Mouse (Mus musculus) lung, adult 2 months (tissue): ENCODE measurements around the gene Cyp2d11. TPM values are rescaled to one million over a fixed set of nuclear protein-coding genes. Genes with fewer than 3 reads are reported as not detected.
A peak's percentile ranks its signal among the peaks of the same experiment; 100 is the strongest.

Experiments
- DNase-seq: peaks from one replicate; pipeline ENCODE4 v3.0.0; 2022
- H3K4me1 ChIP-seq: fragments of 200-500 bp; 2 replicates; pipeline ENCODE4 v1.6.1; 2011; ENCODE audit warnings: low read length; ENCODE audit not compliant: control insufficient read depth, insufficient read depth
- H3K4me3 ChIP-seq: fragments of 200-500 bp; replicated peaks from 2 replicates; pipeline ENCODE3; 2011; ENCODE audit warnings: low read depth, mild to moderate bottlenecking, control low read depth, low read length; ENCODE audit errors: extremely low read depth
- CTCF ChIP-seq: fragments of 200-500 bp; IDR thresholded peaks from 2 replicates; pipeline ENCODE4 v1.5.1; 2011; ENCODE audit warnings: mild to moderate bottlenecking, low read length, control low read depth; ENCODE audit not compliant: insufficient read depth
- POLR2A ChIP-seq: fragments of 200-500 bp; IDR thresholded peaks from 2 replicates; pipeline ENCODE4 v1.6.1; 2011; ENCODE audit warnings: low read depth, mild to moderate bottlenecking, control low read depth, low read length, borderline replicate concordance; ENCODE audit errors: extremely low read depth
- WGBS: fragments of 180-500 bp; shearing (Covaris S2); methylation state at CpG from one replicate; pipeline ENCODE4 v1.1.7; 2018; 5-methylcytosine and 5-hydroxymethylcytosine counted together
- polyA plus RNA-seq: library from polyadenylated mRNA; depleted of rRNA; stranded (reverse); fragments of >200 nt; gene quantifications from 2 replicates; pipeline ENCODE4 v1.2.3, GENCODE M21; 2012

The Cyp2d11 gene
- polyA plus RNA-seq, 1 experiment = not detected

- peaks cover 6% of the 10 kb centered on the region for H3K4me1 ChIP-seq
- H3K4me3 ChIP-seq = peak within 1 kb of the TSS; percentile 93
- TF ChIP-seq POLR2A (peak; percentile 89), CTCF (peak; percentile 78)
- 2% methylated on average over 57 of the region's 57 CpGs for WGBS
- DNase-seq = peak; percentile 91
Observed at GRCm38 (mm10) chr15:82354126-82354945, 39.5 kb downstream of the Cyp2d11 start, which contains the start of gene Ndufa6. Gene Ndufa6, minus strand, starts transcription at chr15:82354322.

GRCm38 (mm10) chr15:82353745-82354113 is 40.1 kb downstream of the Cyp2d11 start:
- Histone ChIP-seq H3K4me3 (peak overlapping the region; percentile 93), H3K4me1 (peaks cover 6% of the 10 kb centered on the region)
- WGBS = under 1% methylated on average over 23 of the region's 23 CpGs
- peak; percentile 23 for DNase-seq
- TF ChIP-seq POLR2A = no peak
- no peak for TF ChIP-seq CTCF

GRCm38 (mm10) chr15:82353078-82353744 is 40.6 kb downstream of the Cyp2d11 start:
- Histone ChIP-seq H3K4me3 (peak overlapping the region; percentile 93), H3K4me1 (peaks cover 2% of the 10 kb centered on the region)
- DNase-seq = no peak
- TF ChIP-seq CTCF (no peak), POLR2A (no peak)
- 14% methylated on average over 14 of the region's 14 CpGs for WGBS

GRCm38 (mm10) chr15:82351480-82351879 is 42.3 kb downstream of the Cyp2d11 start:
- H3K4me3 ChIP-seq = no peak overlapping the region
- TF ChIP-seq CTCF (no peak), POLR2A (no peak)
- 69% methylated on average over 3 of the region's 3 CpGs for WGBS
- DNase-seq = no peak
- peaks cover 10% of the 10 kb centered on the region for H3K4me1 ChIP-seq

GRCm38 (mm10) chr15:82350349-82350748 is 43.5 kb downstream of the Cyp2d11 start:
- no peak overlapping the region for H3K4me3 ChIP-seq
- no peak for TF ChIP-seq POLR2A
- TF ChIP-seq CTCF = no peak
- 82% methylated on average over 4 of the region's 4 CpGs for WGBS
- H3K4me1 ChIP-seq = peaks cover 10% of the 10 kb centered on the region
- DNase-seq = no peak

GRCm38 (mm10) chr15:82348999-82349341 is 44.9 kb downstream of the Cyp2d11 start:
- H3K4me3 ChIP-seq = no peak overlapping the region
- H3K4me1 ChIP-seq = peaks cover 10% of the 10 kb centered on the region
- no peak for DNase-seq
- TF ChIP-seq POLR2A = no peak
- TF ChIP-seq CTCF = no peak
- 88% methylated on average over 2 of the region's 2 CpGs for WGBS

GRCm38 (mm10) chr15:82348258-82348998 is 45.4 kb downstream of the Cyp2d11 start:
- no peak overlapping the region for H3K4me3 ChIP-seq
- no peak for DNase-seq
- 73% methylated on average over 8 of the region's 8 CpGs for WGBS
- TF ChIP-seq POLR2A (no peak), CTCF (no peak)
- H3K4me1 ChIP-seq = peaks cover 10% of the 10 kb centered on the region

GRCm38 (mm10) chr15:82347852-82348251 is 46.0 kb downstream of the Cyp2d11 start:
- Histone ChIP-seq H3K4me3 (no peak overlapping the region), H3K4me1 (peaks cover 8% of the 10 kb centered on the region)
- DNase-seq = no peak
- no peak for TF ChIP-seq POLR2A
- no peak for TF ChIP-seq CTCF
- WGBS = 95% methylated on average over 12 of the region's 12 CpGs

GRCm38 (mm10) chr15:82347303-82347676 is 46.5 kb downstream of the Cyp2d11 start:
- 61% methylated on average over 4 of the region's 4 CpGs for WGBS
- TF ChIP-seq CTCF = no peak
- no peak for TF ChIP-seq POLR2A

More at GRCm38 (mm10) chr15:82347303-82347676, 46.5 kb downstream of the Cyp2d11 start:
- peaks cover 8% of the 10 kb centered on the region for H3K4me1 ChIP-seq
- no peak for DNase-seq
- H3K4me3 ChIP-seq = no peak overlapping the region
